Mouse (Mus musculus): Measurements from ENCODE around the gene 4930512M02Rik. TPM values are rescaled to one million over a fixed set of nuclear protein-coding genes. Genes with fewer than 3 reads are reported as not detected.

The 4930512M02Rik gene
- not detected in 2 replicates for polyA plus RNA-seq (2012; rRNA removed)

DNA sequence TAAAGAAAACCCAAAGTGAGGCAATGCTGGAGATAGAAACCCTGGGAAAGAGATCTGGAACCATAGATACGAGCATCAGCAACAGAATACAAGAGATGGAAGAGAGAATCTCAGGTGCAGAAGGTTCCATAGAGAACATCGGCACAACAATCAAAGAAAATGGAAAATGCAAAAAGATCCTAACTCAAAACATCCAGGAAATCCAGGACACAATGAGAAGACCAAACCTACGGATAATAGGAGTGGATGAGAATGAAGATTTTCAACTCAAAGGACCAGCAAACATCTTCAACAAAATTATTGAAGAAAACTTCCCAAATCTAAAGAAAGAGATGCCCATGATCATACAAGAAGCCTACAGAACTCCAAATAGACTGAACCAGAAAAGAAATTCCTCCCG lies at the start of gene 4930512M02Rik:
Gene 4930512M02Rik, minus strand, starts transcription at position 101 of the 400 bp plus-strand sequence.

Other genes starting within 250 kb of the 4930512M02Rik start
- gene Spata48, start 165.7 kb downstream of the 4930512M02Rik start, polyA plus RNA-seq (2012; rRNA removed): 0.17 TPM in 1 of 2 replicates, not detected in the other
- gene Zpbp, start 165.4 kb downstream of the 4930512M02Rik start, polyA plus RNA-seq (2012; rRNA removed): 0.03 and 0.07 TPM in 2 replicates
- gene Ikzf1, start 57.2 kb upstream of the 4930512M02Rik start, polyA plus RNA-seq (2012; rRNA removed): 30.1 and 30.8 TPM in 2 replicates
- 13.0 and 13.6 TPM in 2 replicates for gene Fignl1, start 181.1 kb upstream of the 4930512M02Rik start, polyA plus RNA-seq (2012; rRNA removed)

Measured in liver, embryonic 18 days (tissue).